Mouse (Mus musculus) liver, adult 2 months (tissue): Measurements from ENCODE around the gene Proser3. TPM values are rescaled to one million over a fixed set of nuclear protein-coding genes. Genes with fewer than 3 reads are reported as not detected.

ENCODE experiments used
- DNase-seq: peaks from one replicate; pipeline ENCODE4 v3.0.0-alpha.2; 2011; ENCODE audit warnings: low read depth, low spot score; ENCODE audit errors: extremely low read depth
- H3K27ac ChIP-seq: fragments of 200-500 bp; replicated peaks from 2 replicates; pipeline ENCODE4 v1.5.1; 2012; ENCODE audit warnings: low read depth, mild to moderate bottlenecking, control low read depth, inconsistent platforms, low read length; ENCODE audit not compliant: insufficient read depth
- H3K27me3 ChIP-seq: fragments of 200-500 bp; 2 replicates; pipeline ENCODE4 v1.6.1; 2012; ENCODE audit warnings: mild to moderate bottlenecking, moderate library complexity, low read length, inconsistent platforms; ENCODE audit not compliant: control insufficient read depth, insufficient read depth
- H3K36me3 ChIP-seq: fragments of 200-500 bp; 2 replicates; pipeline ENCODE4 v1.6.1; 2012; ENCODE audit warnings: low read length, inconsistent platforms; ENCODE audit not compliant: control insufficient read depth, insufficient read depth
- H3K4me1 ChIP-seq: fragments of 200-500 bp; 2 replicates; pipeline ENCODE4 v1.6.1; 2011; ENCODE audit warnings: low read length; ENCODE audit not compliant: control insufficient read depth, insufficient read depth
- H3K4me3 ChIP-seq: fragments of 200-500 bp; 2 replicates; pipeline ENCODE4 v1.5.1; 2011; ENCODE audit warnings: low read depth, mild to moderate bottlenecking, control low read depth, low read length, moderate library complexity; ENCODE audit not compliant: insufficient read depth
- H3K79me2 ChIP-seq: fragments of 200-500 bp; 2 replicates; pipeline ENCODE4 v1.6.1; 2012; ENCODE audit warnings: inconsistent platforms, mild to moderate bottlenecking, low read length, moderate library complexity; ENCODE audit not compliant: control insufficient read depth, insufficient read depth
- H3K9ac ChIP-seq: fragments of 200-500 bp; 2 replicates; pipeline ENCODE4 v1.6.1; 2012; ENCODE audit warnings: low read depth, mild to moderate bottlenecking, control low read depth, inconsistent platforms, low read length
- CTCF ChIP-seq: fragments of 200-500 bp; IDR thresholded peaks from 2 replicates; pipeline ENCODE4 v1.5.1; 2011; ENCODE audit warnings: low read depth, low read length, control low read depth
- POLR2A ChIP-seq: fragments of 200-500 bp; IDR thresholded peaks from 2 replicates; pipeline ENCODE4 v1.6.1; 2011; ENCODE audit warnings: low read length, control low read depth; ENCODE audit not compliant: insufficient read depth; ENCODE audit errors: extremely low read depth
- WGBS: fragments of 180-500 bp; shearing (Covaris S2); methylation state at CpG from one replicate; pipeline ENCODE4 v1.1.7; 2018; 5-methylcytosine and 5-hydroxymethylcytosine counted together
- polyA plus RNA-seq: library from polyadenylated mRNA; depleted of rRNA; stranded (reverse); fragments of >200 nt; gene quantifications from 2 replicates; pipeline ENCODE4 v1.2.3, GENCODE M21; 2012
- total RNA-seq: library from RNA; depleted of rRNA; stranded (reverse); fragments of >200 nt; gene quantifications from 2 replicates; pipeline ENCODE4 v1.2.3, GENCODE M21; 2014

The Proser3 gene
- total and polyA plus RNA-seq, 2 experiments: 1.6 to 4.5 TPM

DNA sequence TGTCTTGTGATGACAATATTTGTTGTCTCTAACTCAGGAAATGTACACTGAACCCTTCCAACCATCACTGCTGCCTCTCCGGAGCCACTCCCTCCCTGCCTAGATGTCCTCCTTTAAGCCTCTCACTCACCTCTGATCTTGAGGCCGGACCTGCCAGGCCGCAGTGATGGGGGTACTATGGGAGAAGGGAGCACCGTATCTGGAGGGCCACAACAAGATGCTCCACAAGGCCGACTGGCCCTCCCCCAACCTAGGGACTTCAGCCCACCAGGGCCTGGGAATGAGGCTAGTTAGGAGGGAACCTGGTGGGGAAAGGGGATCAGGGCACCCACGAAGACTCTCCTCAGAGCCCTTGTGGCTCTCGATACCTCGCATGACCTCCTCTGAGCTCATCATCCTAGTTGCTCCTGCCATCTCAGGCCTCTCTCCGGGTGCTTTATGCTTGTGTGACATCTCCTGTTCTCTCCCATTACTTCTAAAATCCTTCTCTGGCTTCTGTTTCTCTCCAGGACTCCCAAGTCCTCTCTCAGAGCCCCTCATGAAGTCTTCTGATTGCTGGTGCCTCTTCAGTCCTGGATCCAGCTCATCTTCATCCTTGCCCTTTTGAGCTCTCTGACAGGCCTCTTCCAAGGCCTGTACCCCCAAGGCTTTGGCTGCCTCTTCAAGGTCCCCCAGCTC, 39.0 kb upstream of the Proser3 start:
- Histone ChIP-seq H3K36me3 (no peaks in the 10 kb centered on the region), H3K9ac (peak overlapping the region; percentile 75), H3K4me3 (no peak overlapping the region), H3K27me3 (no peaks in the 10 kb centered on the region), H3K4me1 (peaks cover 7% of the 10 kb centered on the region; the same call in 1 of the 2 replicates), H3K27ac (peak overlapping the region; percentile 91), H3K79me2 (peaks cover 16% of the 10 kb centered on the region)
- TF ChIP-seq CTCF (no peak), POLR2A (no peak)
- WGBS: 80% methylated on average over 9 of the region's 9 CpGs
- DNase-seq: no peak

DNA sequence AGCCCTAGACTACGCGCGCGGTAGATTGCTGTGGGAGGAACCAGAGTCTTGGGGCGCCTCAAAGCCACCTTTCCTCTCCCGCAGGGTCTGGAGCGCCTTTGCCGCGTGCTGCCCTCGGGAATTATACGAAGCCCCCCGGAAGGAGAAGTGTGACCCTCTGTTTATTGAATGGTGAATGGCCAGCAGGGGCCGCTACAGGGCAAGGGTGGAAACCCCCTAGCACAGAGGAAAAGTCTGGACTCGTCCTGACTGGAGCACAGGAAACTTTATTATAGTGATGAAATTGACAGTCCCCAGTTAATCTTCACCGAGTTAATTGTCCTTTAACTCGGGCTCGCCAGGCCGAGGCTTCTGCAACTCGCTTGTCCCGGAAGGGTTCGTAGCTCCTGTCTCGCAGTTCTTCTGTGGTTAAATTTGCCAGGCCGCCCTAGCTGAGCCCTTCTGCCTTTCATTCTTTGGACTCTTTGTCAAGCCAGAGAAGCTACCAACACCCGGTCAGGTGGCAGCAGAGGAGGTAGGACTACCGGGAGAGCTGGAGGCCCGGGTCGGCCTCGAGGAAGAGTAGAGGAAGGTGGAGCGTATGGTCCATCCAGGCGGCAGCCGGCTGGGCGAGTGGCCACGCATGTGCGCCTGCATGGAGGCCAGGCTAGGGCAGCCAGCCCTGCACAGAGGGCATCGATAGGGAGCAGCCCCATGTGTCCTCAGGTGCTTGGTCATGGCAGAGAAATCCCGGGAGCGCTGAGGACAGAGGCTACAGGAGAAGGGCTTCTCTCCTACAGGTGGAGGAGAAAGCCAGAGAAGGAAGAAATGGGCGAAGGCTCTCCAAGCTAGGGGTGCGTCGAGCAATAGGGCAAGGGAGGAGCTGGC, 37.6 kb upstream of the Proser3 start:
- Histone ChIP-seq H3K27me3 (no peaks in the 10 kb centered on the region), H3K4me3 (peak overlapping the region; percentile 68), H3K79me2 (peaks cover 16% of the 10 kb centered on the region), H3K9ac (peak overlapping the region; percentile 75), H3K36me3 (no peaks in the 10 kb centered on the region), H3K4me1 (peaks cover 7% of the 10 kb centered on the region; the same call in 1 of the 2 replicates), H3K27ac (peak overlapping the region; percentile 91)
- TF ChIP-seq CTCF: peak; percentile 87
- no peak for TF ChIP-seq POLR2A
- 8% methylated on average over 40 of the region's 40 CpGs for WGBS
- peak; percentile 83 for DNase-seq

DNA sequence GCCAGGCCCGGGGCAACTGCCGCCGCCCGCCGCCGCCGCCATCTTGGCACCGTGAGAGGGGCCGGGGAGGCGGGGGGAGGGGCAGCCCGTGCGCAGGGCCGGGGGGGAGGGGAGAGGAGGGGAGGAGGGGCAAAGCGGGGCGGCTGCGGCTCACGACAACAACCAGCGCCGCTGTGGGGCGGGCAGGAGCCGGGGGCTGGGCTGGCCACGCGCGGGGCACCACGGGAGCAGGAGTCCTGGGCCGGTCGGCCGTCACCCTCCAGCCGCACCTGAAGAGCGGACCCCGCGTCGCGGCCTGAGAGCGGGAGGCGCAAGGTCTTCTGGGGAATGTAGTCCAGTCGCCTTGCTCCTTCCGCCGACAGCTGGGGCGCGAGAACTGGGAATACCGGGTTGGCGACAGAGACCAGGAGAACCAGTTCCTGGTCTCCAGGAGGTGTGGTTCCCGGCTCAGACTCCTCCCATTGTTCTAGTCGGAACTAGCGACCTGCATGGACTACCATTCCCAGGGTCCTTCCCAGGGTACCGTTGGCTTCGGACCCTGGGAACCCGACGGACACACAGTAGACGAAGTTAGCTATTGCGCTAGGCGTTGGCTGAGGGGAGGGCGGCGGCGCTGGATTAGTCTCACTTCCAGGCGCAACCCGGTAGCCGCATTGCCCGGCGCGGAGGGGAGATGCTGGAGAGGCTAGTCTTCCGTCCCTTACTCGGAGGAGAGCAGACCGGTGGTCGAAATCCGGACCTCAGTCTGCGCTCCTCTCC, 36.8 kb upstream of the Proser3 start, which contains the start of gene Kmt2b:
Gene Kmt2b (minus strand): TSS at position 51 of the 759 bp plus-strand sequence.
- peaks cover 21% of the 10 kb centered on the region for H3K79me2 ChIP-seq
- peak; percentile 98 for DNase-seq
- WGBS: 1% methylated on average over 58 of the region's 68 CpGs
- no peaks in the 10 kb centered on the region for H3K36me3 ChIP-seq
- peak within 1 kb of the TSS; percentile 91 for H3K27ac ChIP-seq
- no peaks in the 10 kb centered on the region for H3K27me3 ChIP-seq
- H3K9ac ChIP-seq: peak within 1 kb of the TSS; percentile 99
- peaks cover 7% of the 10 kb centered on the region; the same call in 1 of the 2 replicates for H3K4me1 ChIP-seq
- TF ChIP-seq CTCF: no peak
- TF ChIP-seq POLR2A: peak; percentile 79
- peak within 1 kb of the TSS; percentile 93 for H3K4me3 ChIP-seq

DNA sequence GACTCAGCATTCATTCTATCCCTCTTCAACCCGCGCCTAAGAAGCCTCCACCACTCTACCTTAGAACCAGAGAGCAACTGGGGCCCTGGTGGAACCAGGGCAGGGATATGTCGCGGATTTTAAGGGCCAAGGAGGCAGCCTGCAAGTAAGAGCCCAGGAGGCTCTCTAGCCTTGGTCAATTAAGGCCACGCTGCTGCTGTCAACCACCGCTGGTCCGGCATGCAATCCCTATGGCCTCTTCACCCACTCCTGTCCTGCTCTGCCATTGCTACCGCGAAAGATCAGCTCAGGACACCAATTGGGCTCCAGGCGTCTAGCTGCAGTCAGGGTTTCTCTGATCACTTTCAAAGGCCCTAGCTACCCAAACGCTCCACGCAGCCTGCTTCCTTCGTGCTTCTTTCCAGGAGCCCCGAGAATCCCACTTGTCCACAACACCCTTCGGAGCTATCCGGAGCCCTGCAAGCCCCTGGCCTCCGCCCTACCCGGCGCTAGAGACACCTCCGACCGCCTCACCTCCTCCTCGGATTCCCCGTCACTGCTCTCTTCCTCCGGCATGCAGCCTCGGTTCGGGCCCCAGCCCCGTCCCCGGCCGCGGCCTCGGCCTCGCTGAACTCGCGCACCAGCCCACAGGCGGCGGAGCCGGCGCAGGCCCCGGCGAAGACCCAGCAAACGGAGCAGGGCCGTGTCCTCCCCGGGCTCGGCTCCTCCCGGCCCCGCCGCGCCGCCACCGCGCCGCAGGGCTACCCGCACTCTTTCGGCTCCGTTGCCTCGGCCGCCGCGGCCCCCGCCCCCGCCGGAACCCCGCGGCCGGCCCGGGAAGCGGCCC, 36.0 kb upstream of the Proser3 start:
- Histone ChIP-seq H3K4me3 (peak overlapping the region; percentile 93), H3K27ac (peak overlapping the region; percentile 90), H3K27me3 (no peaks in the 10 kb centered on the region), H3K4me1 (peaks cover 7% of the 10 kb centered on the region; the same call in 1 of the 2 replicates), H3K9ac (peak overlapping the region; percentile 99), H3K79me2 (peaks cover 23% of the 10 kb centered on the region), H3K36me3 (no peaks in the 10 kb centered on the region; the same call in 1 of the 2 replicates)
- TF ChIP-seq POLR2A: no peak
- TF ChIP-seq CTCF: no peak
- WGBS: 0% methylated on average over 63 of the region's 67 CpGs
- DNase-seq: peak; percentile 38
